Mouse (Mus musculus): ENCODE results near the gene Xpo5. TPM values are rescaled to one million over a fixed set of nuclear protein-coding genes. Genes with fewer than 3 reads are reported as not detected.

Xpo5 gene
- polyA plus RNA-seq, 1 experiment from 2014 or later = 52.8 TPM

DNA sequence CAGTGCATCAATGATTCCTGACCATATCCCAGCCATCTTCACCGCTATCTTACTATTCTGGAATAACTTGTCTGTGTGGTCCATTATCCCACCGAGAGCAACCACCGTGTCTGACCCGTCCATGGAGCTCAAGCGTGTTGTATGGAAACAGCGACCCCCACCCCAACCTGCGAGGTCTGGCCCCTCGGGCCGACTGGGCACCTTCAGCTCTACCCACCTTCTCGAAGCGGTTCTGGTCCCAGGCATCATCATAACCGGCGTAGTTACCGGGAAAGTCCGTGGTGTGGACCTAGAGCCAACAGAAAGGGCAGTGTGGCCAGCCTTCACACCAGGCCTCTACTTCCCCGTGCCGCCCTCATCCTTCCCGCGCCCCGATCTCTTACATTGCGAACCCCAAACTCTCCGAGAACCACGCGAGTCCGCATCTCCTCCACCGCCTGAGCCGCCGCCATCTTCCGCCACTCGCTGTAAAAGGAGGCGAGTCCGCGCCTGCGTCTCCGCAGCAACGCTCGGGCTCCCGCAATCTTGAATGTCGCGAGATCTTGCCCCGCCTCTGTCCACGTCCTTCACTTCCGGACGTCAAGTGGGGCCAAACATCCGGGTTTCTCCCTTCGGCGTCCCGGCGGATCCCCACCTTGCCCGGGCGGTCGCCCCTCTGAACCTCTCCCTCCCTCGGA lies 45.1 kb downstream of the Xpo5 start, which contains the start of the genes Polr1c and Yipf3:
Gene Polr1c (minus strand): TSS at position 543 of the 677 bp plus-strand sequence.
Gene Yipf3 (plus strand): TSS at position 569 of the 677 bp plus-strand sequence.
- H3K36me3 ChIP-seq = peaks cover 72% of the 10 kb centered on the region
- peak within 1 kb of the TSS; percentile 62 for H3K27ac ChIP-seq
- WGBS = under 1% methylated on average over 53 of the region's 53 CpGs
- peaks cover 20% of the 10 kb centered on the region for H3K4me1 ChIP-seq
- H3K9me3 ChIP-seq = no peaks in the 10 kb centered on the region
- peak within 1 kb of the TSS; percentile 97 for H3K9ac ChIP-seq
- H3K4me3 ChIP-seq = peak within 1 kb of the TSS; percentile 91
- peak; percentile 92 for ATAC-seq (ENCODE audit: low FRiP score, low read depth)
- peak within 1 kb of the TSS; percentile 84 for H3K4me2 ChIP-seq (replicated peaks)
- no peaks in the 10 kb centered on the region for H3K27me3 ChIP-seq (replicated peaks)

DNA sequence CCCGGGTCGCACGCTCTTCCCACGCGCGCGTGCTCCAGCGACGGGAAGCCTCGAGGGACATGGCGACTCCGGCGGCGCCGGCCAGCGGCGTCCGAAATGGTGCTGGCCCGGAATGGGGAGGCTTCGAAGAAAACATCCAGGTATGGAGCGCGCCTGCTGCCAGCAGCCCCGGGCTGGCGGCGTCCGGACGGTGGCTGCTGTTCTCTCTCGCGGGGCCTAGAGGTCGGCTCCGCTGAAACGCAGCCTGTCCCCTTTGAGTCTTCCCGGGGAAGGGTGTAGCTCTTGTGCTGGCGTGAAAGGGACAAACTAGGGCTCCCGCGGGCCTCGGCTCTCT lies 45.6 kb downstream of the Xpo5 start:
- peaks cover 21% of the 10 kb centered on the region for H3K4me1 ChIP-seq
- H3K9me3 ChIP-seq = no peaks in the 10 kb centered on the region
- H3K4me2 ChIP-seq (replicated peaks) = peak overlapping the region; percentile 84
- WGBS = under 1% methylated on average over 37 of the region's 37 CpGs
- peaks cover 67% of the 10 kb centered on the region for H3K36me3 ChIP-seq
- ATAC-seq (ENCODE audit: low FRiP score, low read depth) = no peak; the same call in 1 of the 2 replicates
- H3K4me3 ChIP-seq = peak overlapping the region; percentile 91
- H3K27ac ChIP-seq = peak overlapping the region; percentile 46
- no peaks in the 10 kb centered on the region for H3K27me3 ChIP-seq (replicated peaks)
- H3K9ac ChIP-seq = peak overlapping the region; percentile 97

DNA sequence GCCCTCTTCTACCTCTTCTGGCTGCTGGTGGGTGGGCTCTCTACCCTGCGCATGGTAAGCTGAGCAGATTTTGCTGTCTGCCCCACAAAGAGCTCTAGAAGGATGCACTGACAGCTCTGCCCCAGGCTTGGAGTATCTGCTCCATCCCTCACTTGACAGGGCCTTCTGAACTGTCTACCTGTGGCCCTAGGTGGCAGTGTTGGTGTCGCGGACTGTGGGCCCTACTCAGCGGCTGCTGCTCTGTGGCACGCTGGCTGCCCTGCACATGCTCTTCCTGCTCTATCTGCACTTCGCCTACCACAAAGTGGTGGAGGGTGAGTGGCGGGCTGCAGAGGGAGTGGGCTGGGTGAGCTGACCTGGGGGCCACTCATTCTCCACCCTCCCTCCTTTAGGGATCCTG lies 48.6 kb downstream of the Xpo5 start:
- peaks cover 37% of the 10 kb centered on the region for H3K36me3 ChIP-seq
- no peak overlapping the region for H3K4me3 ChIP-seq
- no peak overlapping the region for H3K27ac ChIP-seq
- peaks cover 39% of the 10 kb centered on the region for H3K4me1 ChIP-seq
- no peak overlapping the region for H3K4me2 ChIP-seq (replicated peaks)
- ATAC-seq (ENCODE audit: low FRiP score, low read depth) = no peak
- H3K9me3 ChIP-seq = no peaks in the 10 kb centered on the region
- peaks cover 11% of the 10 kb centered on the region for H3K27me3 ChIP-seq (replicated peaks)
- H3K9ac ChIP-seq = no peak overlapping the region
- WGBS = 87% methylated on average over 7 of the region's 7 CpGs

DNA sequence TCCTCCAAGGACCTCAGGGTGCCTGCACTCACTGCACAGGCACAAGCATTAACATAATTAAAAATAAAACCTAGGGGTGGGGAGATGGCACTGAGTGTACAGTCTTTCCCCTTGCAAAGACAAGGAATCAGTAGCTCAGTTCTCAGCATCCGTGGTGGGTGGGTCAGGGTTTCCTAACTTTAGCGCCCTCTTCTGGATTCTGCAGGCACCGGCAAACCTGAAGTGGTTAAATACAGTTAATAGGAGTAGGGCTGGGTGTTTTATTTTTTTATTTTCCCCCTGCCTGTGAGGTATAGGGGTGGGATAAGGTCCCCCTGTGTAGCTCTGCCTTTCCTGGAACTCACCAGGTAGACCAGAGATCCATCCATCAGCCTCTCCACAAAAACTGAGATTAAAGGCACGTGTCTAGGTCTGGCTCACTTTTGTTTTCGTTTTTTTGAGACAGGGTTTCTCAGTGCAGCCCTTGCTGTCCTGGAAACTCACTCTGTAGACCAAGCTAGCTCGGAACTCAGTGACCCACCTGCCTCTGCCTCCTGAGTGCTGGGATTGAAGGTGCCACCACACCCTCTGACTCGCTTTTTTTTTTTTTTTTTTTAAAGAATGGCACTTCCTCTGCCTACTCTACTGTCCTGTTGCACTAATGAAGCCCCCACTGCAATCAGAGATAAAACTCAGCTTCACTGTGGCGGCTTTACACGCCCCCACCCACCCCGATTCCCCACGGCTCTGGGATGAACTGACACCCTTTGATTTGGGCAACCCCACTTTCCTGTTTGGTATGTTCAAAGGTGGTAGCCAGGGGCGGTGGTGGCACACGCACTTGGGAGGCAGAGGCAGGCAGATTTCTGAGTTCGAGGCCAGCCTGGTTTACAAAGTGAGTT lies 50.2 kb downstream of the Xpo5 start:
- WGBS = 60% methylated on average over 14 of the region's 14 CpGs
- Histone ChIP-seq H3K27ac (no peak overlapping the region), H3K9me3 (no peaks in the 10 kb centered on the region), H3K4me2 (replicated peaks) (peak overlapping the region; percentile 98), H3K9ac (peak overlapping the region; percentile 78; the same call in 1 of the 2 replicates), H3K4me3 (no peak overlapping the region), H3K4me1 (peaks cover 31% of the 10 kb centered on the region), H3K27me3 (replicated peaks) (peaks cover 11% of the 10 kb centered on the region), H3K36me3 (peaks cover 34% of the 10 kb centered on the region)
- ATAC-seq (ENCODE audit: low FRiP score, low read depth) = no peak

DNA sequence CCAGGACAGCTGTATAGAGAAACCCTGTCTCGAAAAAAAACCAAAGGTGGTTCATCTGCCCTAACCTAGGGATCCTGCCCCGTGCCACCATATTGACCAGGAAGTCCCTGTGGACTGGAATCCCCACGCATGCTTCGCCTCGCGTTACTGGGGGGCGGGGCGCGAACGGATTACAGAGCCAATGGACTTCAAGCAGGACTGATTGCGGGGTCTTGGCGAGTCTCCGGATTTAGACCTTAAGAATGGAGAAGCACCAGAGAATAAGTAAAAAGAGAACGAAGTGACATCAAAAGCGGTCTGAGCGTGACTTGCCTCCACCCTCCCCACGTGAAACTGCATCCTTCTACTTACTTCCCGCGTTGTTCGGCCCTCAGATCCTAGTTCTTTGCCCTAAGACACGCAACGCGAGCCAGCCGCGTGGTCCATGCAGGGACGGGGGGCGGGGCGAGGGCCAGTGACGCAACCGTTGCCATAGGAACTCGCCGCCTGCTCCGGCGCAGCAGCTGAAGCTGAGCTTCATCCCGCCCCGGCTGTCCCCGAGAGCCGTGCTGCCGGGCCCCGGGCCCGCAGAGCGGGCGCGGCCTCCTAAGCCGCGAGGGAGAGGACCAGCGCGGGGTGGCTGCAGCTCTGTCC lies 51.0 kb downstream of the Xpo5 start, which contains the start of gene Lrrc73:
Gene Lrrc73 (plus strand): TSS at position 80 of the 633 bp plus-strand sequence.
- Histone ChIP-seq H3K4me3 (peak within 1 kb of the TSS; percentile 71), H3K9ac (peak within 1 kb of the TSS; percentile 78), H3K27ac (peak within 1 kb of the TSS; percentile 26; the same call in 1 of the 2 replicates), H3K4me2 (replicated peaks) (peak within 1 kb of the TSS; percentile 98), H3K4me1 (peaks cover 29% of the 10 kb centered on the region), H3K36me3 (peaks cover 42% of the 10 kb centered on the region), H3K9me3 (no peaks in the 10 kb centered on the region), H3K27me3 (replicated peaks) (peaks cover 11% of the 10 kb centered on the region)
- 2% methylated on average over 48 of the region's 48 CpGs for WGBS
- peak; percentile 89 for ATAC-seq (ENCODE audit: low FRiP score, low read depth)

DNA sequence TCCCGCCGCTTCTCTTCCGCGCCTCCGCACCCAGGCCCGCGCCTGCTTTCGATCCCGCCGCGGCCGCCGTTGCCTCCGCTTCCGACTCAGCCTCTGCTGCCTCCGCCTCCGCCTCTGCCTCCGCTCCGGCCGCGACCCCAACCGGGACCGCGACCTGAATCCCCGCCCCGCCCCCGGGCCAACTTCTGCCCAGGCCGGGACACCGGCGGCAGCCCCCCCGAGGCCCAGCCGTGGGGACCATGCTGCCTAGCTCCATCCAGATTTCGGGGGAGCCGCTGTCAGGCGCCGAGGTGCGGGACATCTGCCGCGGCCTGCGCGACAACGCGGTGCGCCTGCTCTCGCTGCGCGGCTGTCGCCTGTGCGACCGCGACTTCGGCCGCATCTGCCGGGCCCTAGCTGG lies 51.5 kb downstream of the Xpo5 start:
- H3K4me1 ChIP-seq = peaks cover 24% of the 10 kb centered on the region
- H3K36me3 ChIP-seq = peaks cover 46% of the 10 kb centered on the region
- 1% methylated on average over 45 of the region's 54 CpGs for WGBS

DNA sequence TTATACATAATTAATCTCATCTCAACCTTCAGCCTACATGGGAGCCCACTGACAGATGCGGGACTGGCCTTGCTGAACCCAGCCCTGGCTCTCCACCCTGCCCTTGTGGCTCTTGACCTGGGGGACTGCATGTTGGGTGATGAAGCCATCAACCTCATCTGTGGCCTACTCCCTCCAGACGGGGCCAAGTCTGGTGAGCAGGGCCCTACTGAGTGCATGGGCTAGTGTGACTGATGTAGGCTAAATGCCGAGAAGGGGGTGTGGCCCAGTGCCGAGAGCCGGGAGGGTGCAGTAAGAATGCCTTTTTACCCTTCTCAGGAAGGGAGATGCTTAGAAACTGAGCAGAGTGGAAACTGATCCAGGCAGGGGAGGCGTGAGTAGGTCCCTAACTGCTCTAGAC lies 52.6 kb downstream of the Xpo5 start:
- H3K9ac ChIP-seq = peak overlapping the region; percentile 78; the same call in 1 of the 2 replicates
- H3K4me1 ChIP-seq = peaks cover 19% of the 10 kb centered on the region; the same call in 1 of the 2 replicates
- WGBS = 33% methylated on average over 6 of the region's 6 CpGs
- peaks cover 11% of the 10 kb centered on the region for H3K27me3 ChIP-seq (replicated peaks)
- H3K36me3 ChIP-seq = peaks cover 48% of the 10 kb centered on the region
- no peak overlapping the region for H3K27ac ChIP-seq
- no peaks in the 10 kb centered on the region for H3K9me3 ChIP-seq
- H3K4me2 ChIP-seq (replicated peaks) = peak overlapping the region; percentile 98
- no peak for ATAC-seq (ENCODE audit: low FRiP score, low read depth)
- H3K4me3 ChIP-seq = peak overlapping the region; percentile 71; the same call in 1 of the 2 replicates

More for the DNA sequence above, 51.5 kb downstream of the Xpo5 start:
- peak overlapping the region; percentile 71 for H3K4me3 ChIP-seq
- H3K4me2 ChIP-seq (replicated peaks) = peak overlapping the region; percentile 98
- H3K27me3 ChIP-seq (replicated peaks) = peaks cover 11% of the 10 kb centered on the region
- H3K27ac ChIP-seq = peak overlapping the region; percentile 26; the same call in 1 of the 2 replicates
- no peaks in the 10 kb centered on the region for H3K9me3 ChIP-seq
- peak overlapping the region; percentile 78 for H3K9ac ChIP-seq
- ATAC-seq (ENCODE audit: low FRiP score, low read depth) = peak; percentile 49

DNA sequence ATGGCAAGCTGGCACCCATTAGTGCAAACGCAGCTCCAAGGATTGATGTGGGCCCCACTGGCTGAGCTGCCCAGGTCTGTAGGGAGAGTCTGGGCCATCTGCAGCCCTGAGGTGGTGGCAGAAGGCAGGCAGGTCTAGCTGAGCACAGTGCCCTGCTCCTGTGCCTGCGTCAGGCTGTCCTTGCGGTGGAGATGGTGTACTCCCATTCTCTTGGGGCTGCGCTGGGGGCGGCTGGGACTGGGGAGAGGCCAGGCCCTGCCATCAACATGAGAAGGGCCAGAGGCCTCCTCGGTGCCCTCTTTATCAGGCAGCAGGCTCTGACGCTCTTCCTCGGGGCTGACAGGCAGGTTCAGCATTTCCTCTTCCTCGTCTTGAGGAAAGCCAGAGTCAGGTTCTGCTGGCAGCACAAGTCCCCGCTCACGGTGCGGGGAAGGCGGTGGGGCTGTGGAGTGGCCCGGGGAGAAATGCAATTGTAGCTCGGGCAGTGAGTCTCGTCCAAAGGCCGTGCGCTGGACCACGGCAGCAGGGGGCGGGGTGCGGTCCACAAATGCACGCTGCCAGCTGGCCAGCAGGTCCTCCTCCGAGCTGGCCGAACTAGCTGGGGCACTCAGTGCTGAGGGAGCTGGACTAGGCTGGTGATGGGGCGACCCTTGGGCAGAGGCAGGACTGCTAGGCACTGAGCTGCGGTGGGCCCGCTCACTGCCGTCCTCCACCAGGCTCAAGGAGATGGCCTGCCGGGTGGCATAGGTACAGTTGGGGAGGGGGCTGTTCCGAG lies 55.9 kb downstream of the Xpo5 start:
- WGBS = 91% methylated on average over 30 of the region's 30 CpGs
- H3K4me1 ChIP-seq = peaks cover 14% of the 10 kb centered on the region; the same call in 1 of the 2 replicates
- H3K36me3 ChIP-seq = peaks cover 59% of the 10 kb centered on the region
- no peak overlapping the region for H3K4me2 ChIP-seq (replicated peaks)
- no peak overlapping the region for H3K9ac ChIP-seq
- H3K4me3 ChIP-seq = no peak overlapping the region
- no peaks in the 10 kb centered on the region for H3K9me3 ChIP-seq
- H3K27me3 ChIP-seq (replicated peaks) = peaks cover 11% of the 10 kb centered on the region
- no peak for ATAC-seq (ENCODE audit: low FRiP score, low read depth)
- H3K27ac ChIP-seq = no peak overlapping the region

DNA sequence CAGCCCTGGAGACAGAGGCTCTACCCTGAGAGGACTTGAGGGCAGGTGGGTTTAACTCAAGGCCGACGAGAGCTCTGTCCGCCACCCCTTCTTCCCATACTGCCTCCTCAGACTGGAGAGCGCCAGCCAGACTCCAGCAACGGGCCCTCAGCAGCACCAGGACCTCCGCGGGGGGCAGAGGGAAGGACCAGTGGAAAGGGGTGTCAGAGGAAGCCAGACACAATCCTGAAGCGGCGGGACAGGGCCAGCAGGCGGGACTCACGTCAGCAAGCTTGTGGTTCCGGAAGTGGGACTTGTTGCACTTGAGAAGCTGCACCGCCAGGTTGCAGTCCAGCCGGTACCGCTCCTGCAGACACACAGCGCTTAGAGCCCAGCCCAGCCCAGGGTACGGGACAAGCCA lies 57.1 kb downstream of the Xpo5 start:
- Histone ChIP-seq H3K9ac (no peak overlapping the region), H3K27me3 (replicated peaks) (peaks cover 9% of the 10 kb centered on the region), H3K27ac (no peak overlapping the region), H3K4me1 (peaks cover 8% of the 10 kb centered on the region; the same call in 1 of the 2 replicates), H3K4me3 (no peak overlapping the region), H3K9me3 (no peaks in the 10 kb centered on the region), H3K4me2 (replicated peaks) (no peak overlapping the region), H3K36me3 (peaks cover 71% of the 10 kb centered on the region)
- WGBS = 91% methylated on average over 17 of the region's 17 CpGs
- ATAC-seq (ENCODE audit: low FRiP score, low read depth) = no peak

DNA sequence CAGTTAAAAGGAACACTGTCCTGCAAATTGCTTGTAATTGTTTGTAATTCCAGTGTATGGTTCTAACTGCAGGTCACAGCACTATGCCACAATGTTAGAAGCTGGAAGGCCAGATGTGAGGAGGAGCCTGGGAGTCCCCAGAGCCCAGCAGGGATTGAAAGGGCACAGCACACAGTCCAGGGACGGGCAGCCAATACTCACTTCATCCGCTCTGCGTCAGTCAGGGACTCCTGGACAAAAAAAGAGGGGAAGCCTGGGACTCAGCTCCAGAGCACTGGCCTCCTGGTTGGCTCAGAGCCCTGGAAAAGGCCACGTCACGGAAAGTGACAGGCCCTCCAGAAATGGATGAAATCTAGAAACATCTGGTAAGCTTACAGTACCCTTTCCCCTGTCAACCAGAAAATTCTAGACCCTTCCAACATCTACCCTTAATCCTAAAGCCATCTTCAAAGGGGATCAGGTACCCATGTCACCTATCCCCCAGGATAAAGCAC lies 59.7 kb downstream of the Xpo5 start:
- Histone ChIP-seq H3K27me3 (replicated peaks) (no peaks in the 10 kb centered on the region), H3K36me3 (peaks cover 77% of the 10 kb centered on the region), H3K4me3 (no peak overlapping the region), H3K9ac (no peak overlapping the region), H3K9me3 (no peaks in the 10 kb centered on the region), H3K27ac (no peak overlapping the region), H3K4me2 (replicated peaks) (no peak overlapping the region), H3K4me1 (no peaks in the 10 kb centered on the region)
- no peak for ATAC-seq (ENCODE audit: low FRiP score, low read depth)
- 89% methylated on average over 5 of the region's 5 CpGs for WGBS

DNA sequence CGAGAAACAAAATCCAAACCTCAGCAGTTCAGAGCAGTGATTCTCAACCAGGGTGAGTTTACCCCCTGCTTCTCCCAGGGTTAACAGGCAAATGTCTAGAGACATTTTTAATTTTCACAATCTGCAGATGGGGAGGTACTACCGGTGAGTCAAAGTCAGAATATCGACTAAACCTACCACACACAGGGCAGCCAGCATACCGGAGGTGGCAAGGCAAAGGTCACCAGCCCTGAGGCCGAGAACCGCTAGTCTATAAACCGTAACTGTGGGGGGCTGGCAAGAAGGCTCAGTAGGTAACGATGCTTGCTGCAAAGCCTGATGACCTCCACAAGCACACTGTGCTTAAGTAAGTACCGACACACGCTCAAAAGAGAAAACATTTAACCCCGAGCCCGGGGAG lies 62.9 kb downstream of the Xpo5 start:
- no peaks in the 10 kb centered on the region for H3K9me3 ChIP-seq
- H3K27me3 ChIP-seq (replicated peaks) = no peaks in the 10 kb centered on the region
- WGBS = 92% methylated on average over 12 of the region's 12 CpGs
- H3K27ac ChIP-seq = no peak overlapping the region
- H3K9ac ChIP-seq = no peak overlapping the region
- peaks cover 72% of the 10 kb centered on the region for H3K36me3 ChIP-seq
- H3K4me1 ChIP-seq = no peaks in the 10 kb centered on the region
- no peak overlapping the region for H3K4me3 ChIP-seq
- no peak overlapping the region for H3K4me2 ChIP-seq (replicated peaks)
- no peak for ATAC-seq (ENCODE audit: low FRiP score, low read depth)
